Mouse (Mus musculus): ENCODE data around the gene Ms4a14.

DNA sequence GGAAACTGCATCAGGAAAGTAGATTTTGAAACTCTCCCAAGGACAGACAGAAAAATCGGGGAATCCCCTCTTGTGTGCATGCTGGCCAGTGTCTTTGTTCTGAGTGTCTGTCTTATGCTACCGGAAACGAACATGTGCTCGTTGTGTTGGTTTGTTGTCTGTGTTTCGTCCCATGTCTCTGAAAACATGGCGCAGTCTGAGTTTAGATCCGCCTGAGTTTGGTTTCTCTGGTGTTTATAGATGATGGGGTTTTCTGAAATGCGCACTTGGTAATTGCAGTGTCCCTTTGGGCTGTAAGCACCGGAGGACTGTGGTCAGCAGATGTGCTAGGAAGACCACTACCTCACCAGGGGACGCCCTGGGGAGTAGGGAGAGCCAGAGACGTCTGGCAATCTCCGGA is 21.3 kb downstream of the Ms4a14 start:
- TF ChIP-seq GATA1 (IDR thresholded peaks at IDR 0.05; ENCODE audit: low read length) (no peak), TAL1 (IDR thresholded peaks at IDR 0.05; ENCODE audit: low read length) (no peak)
